Mouse (Mus musculus): ENCODE measurements at regions not wholly inside any gene's neighbourhood (a gene's known extent, or its start where the extent isn't known, plus 50 kb on each side); places are given as distances from the start of the nearest gene placed in this dataset.

DNA sequence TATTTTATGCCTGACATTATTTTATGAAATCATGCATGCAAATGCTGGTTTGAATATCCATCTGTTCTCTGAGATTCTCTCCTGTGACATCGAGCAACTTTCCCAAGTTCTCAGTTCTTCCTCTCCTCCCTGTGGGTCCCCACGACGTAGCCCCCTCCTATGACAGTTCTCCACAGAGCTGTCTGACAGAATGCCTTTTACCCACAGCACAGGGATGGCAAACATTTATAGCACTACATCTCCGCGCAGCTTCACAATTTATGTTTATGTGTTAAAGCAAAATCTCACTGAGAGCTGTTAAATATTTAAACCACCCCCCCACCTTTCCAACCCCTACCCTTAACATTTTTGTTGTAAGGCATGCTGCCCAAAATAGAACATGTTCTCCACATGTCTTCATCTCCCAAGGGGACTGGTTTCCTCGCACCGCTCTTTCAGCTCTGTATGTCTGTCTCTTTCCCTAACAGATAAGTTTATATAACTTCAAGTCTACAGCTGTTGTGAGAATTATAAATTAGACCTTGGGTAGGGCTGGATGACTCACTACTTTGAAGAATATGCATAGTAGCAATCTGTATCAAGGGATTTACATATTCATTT is 63.5 kb upstream of the Ndst3 start:
- no peak for DNase-seq

DNA sequence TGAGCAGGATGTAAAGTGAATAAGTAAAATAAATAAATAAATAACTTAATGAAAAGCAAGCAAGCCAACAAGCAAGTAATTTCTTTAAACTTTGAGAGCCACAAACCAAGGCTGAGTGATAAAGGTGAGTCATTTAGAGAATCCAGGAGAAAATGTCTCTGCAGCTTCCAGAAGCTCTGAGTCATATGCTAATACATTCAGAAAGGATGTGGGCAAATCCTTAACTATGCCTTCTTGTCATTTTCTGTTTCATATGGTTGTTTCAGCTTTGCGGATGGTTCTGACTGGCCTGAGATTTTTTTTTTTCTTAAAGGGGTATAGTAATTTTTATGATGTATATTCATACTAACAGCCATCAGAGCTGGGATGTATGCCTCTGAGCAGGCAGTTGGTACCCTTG is 64.3 kb upstream of the Ndst3 start:
- DNase-seq: no peak

DNA sequence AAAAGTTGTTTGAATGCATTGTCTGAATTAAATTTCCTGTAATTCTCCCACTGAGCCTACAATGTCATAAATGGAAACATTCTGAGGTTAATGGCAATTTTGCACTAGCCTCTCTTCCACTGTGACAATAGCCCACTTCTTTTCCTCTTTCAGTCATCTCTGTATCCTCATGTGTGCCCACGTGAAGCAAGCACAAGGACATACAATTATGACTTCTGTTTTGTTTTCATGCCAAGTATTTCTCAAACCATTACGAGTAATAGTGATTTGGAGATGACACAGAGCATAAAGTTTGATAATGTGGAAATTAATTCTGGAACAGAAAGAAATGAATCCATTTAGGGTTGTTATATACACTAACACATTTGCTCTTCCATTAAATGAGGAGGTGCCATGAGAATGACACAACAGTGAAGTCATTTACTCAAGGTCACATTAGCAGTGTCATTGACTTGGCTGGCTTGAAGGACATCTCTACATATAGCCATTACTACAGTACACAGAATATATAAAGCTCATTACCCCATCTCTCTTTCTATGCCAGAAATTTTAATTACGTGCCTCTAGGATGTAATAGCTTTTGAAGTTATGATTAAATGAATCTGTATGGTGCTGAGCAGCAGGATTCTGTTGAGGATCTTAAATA is 75.4 kb upstream of the Ndst3 start:
- no peak for DNase-seq

- no peak for DNase-seq
These were observed 75.9 kb upstream of the Ndst3 start for GRCm38 (mm10) chr3:123766557-123766913.

DNA sequence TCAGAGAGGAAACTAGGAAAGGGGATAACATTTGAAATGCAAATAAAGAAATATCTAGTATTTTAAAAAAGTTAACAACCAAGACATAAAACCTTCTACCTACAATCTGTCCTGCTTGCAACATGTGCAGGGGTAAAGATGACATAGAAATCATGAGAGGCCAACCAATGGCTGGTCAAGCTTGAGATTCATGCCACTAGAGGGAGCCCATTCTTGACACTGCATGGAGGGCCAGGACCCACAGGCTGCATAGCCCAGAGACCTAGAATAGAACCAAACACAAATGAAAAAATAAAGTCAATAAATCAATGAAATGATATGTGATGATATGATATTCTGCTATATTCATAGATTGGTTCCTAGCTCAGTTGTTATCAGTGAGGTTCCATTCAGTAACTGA is 89.9 kb upstream of the Ndst3 start:
- DNase-seq: peak; percentile 58 to 64

DNA sequence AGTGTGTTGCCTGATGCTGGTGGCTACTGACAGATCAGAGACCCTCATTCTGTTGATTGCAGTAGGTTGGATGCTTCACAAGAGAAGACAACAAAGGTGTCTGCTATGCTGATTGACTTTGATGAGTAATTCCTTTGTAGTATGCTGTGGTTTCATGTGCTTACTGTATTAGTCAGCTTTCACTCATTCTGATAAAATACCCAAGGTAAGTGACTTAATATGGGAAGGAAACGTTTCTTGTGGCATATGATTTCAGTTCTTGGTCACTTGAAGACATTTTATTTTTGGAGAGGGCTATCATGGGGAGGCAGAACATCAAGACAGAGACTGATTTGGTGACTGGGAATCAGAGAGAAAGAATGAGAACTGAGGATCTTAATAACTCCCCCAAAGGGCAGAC is 90.9 kb upstream of the Ndst3 start:
- DNase-seq: no peak

GRCm38 (mm10) chr3:123784127-123784526 is 93.5 kb upstream of the Ndst3 start:
- no peak for DNase-seq

- DNase-seq: no peak
These were observed 103.4 kb upstream of the Ndst3 start for GRCm38 (mm10) chr3:123794011-123794410.

DNA sequence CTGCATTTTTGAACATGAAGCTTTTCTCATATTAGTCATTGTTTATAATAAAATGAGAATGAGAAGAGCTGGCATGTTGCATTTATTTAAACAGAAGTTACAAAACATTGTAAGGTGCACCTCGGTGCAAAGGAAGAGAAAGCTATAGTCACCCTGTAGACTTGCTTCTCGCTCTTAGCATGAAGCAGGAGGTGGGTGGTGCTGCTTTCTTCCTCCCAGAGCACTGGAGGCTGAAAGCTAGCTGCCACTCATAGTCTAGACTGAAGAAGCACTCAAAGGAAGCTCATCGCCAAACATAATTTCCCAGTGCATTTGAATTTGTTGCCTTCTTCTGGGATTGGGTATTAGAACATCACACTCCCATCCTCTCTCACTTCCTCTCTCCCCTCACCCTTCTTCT is 114.7 kb upstream of the Ndst3 start:
- DNase-seq: no peak

GRCm38 (mm10) chr3:123806050-123806449 is 115.4 kb upstream of the Ndst3 start:
- peak in 1 of 2 experiments; percentile 33 for DNase-seq

DNA sequence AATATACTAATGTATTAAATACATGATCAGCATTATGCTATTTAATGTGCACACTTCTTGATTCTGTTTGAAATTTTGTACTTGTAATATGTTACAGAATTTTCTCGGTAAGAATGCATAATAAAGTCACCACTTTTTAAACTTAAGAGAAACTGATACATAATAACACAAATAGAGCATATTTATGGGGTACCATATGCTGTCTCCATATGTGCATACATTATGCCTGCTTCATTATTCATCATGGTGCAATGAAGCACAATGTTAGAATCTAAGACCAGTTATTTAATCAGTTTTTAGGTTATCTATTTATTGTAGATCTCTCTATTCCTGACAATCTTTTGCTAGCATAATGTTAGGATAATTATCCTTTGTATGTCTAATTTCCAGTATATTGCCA is 115.9 kb upstream of the Ndst3 start:
- DNase-seq: no peak

GRCm38 (mm10) chr3:123810018-123810942 is 119.6 kb upstream of the Ndst3 start:
- no peak for DNase-seq

- no peak for DNase-seq
These were observed 120.4 kb upstream of the Ndst3 start for GRCm38 (mm10) chr3:123810943-123811499.

DNA sequence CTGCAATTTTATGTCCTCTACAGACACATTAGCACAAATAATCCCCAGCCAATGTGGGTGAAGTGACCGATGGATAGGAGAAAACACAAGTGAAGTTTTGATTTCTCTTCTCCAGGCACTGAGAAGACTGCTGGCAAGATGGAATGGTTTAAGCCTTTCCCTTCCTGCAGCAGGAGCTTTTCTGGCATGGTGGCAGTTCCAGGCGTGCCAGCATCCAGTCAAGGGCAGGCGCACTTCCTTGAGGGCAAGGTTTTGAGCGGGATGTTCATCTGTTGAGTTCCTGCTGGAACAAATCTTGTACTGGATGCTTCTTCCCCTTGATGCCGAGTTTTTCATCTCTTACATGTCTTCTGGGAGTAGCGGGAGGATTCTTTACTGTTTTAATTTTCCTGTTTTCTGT is 138.1 kb upstream of the Ndst3 start:
- DNase-seq: peak; percentile 78 to 79

- peak; percentile 81 for DNase-seq
These were observed 147.9 kb upstream of the Ndst3 start for GRCm38 (mm10) chr3:123838385-123839170.

DNA sequence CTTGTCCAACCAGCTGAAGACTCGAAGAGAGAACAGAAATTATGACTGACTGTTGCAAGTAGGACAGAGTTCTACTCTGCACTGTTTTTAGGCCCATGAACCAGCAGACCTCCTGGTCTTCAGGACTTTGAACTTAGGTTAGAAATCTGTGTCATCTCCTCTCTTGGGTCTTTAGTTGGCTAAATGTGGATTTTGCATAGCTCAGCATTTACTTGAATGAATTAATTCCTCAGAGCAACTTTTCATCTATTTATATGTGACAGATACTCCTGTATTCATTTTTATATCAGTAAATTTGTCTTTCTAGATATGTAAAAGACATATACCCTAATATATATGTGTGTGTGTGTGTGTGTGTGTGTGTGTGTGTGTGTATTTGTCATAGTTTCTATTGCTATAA is 155.9 kb upstream of the Ndst3 start:
- no peak for DNase-seq

DNA sequence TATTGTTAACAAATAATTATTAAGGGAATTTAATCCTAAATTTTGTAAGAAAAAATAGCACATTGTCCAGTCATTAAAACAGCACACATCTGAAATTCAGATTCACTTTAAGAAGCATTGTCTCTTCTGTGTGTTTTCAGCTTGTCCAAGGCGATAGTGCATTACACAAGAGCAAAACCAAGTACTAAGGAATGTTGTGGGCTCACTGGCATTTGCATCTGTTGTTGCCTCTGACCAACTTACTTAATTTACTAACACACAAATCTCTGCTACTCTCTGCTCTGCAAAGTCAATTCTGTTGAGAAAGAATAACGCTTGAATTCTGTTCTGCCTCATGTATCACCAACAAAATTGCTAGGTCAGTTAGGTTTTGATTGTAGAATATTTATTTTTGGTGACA is 158.0 kb upstream of the Ndst3 start:
- no peak for DNase-seq

- no peak for DNase-seq
These were observed 162.2 kb upstream of the Ndst3 start for GRCm38 (mm10) chr3:123852889-123853288.

- DNase-seq: peak in 1 of 2 experiments; percentile 31
These were observed 183.1 kb upstream of the Ndst3 start for GRCm38 (mm10) chr3:123873709-123874108.

DNA sequence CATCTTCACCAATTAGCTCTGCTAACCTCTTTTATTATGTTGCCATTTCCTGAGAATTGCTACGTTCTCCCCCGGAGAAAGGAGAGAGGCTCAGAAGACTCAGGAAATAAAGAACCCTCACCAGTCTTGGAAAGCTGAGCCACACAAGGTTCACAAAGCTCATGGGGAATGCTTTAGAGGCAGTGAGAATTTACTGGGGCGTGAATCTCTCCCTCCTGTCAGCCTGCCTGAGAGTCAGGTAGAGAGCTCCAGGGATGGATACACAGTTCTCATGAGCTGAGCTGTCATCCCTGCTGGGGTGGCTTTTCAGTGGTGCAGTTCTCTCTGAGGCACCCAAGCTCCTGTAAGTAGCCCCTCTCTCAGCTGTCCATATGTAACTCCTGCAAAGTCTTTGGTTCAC is 203.0 kb upstream of the Ndst3 start:
- DNase-seq: peak; percentile 34 to 51

GRCm38 (mm10) chr3:123905928-123906721 is 215.5 kb upstream of the Ndst3 start:
- peak; percentile 47 to 56 for DNase-seq

- DNase-seq: no peak
These were observed 227.5 kb upstream of the Ndst3 start for GRCm38 (mm10) chr3:123918140-123918539.
